Mouse (Mus musculus): ENCODE data around the gene Pmpcb. TPM values are rescaled to one million over a fixed set of nuclear protein-coding genes. Genes with fewer than 3 reads are reported as not detected.

Pmpcb gene
- polyA plus RNA-seq, 1 experiment from 2014 or later = 98.6 TPM

DNA sequence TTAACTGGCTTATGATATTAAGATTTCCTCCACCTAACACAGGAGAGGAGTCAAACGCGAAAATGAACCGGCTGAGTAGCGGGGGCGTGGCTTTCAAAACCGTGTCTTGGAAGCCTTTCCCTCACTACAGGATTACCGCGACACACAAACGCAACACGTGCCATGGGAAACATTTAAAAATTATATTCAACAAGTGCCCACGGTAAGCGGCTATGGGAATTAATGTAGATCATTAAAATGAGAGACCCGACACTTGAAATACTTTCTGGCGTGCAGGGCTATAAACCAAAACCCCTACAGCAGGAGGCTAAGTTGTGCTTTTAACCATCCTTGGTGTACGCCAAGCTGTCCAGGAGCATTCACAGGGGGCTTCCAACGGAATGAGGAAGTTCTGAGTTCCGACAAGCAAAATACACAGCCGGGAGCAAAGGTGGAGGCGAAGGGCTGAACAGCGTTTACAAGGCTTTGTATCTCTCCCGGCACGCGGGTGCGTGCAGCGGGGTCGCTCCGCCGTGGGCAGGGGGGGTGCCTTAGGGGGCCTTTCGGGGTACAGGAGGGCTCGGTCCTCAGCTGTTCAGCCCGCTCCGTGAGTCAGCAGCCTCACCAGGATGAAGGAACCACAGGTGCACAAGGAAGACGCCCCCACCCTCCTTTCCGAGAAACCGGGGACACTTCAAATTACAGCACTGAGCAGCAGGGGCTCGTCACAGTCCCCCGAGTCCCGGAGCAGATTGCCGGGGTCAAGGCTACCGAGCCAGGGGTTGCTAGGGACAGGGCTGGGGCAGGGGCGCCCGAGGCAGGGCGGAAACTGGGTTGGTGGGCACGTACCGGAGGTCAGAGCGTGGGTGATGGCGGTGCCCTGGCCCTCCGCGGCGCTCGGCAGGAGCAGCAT lies 47.5 kb downstream of the Pmpcb start:
- peak overlapping the region; percentile 89 for H3K4me2 ChIP-seq (ENCODE audit: low read depth, low read length, severe bottlenecking)
- H3K4me1 ChIP-seq (replicated peaks; ENCODE audit: control insufficient read depth, insufficient read depth, low read length) = peaks cover 4% of the 10 kb centered on the region; the same call in 1 of the 2 replicates
- H3K27me3 ChIP-seq (ENCODE audit: control insufficient read depth, insufficient read depth, low read length) = no peaks in the 10 kb centered on the region
- DNase-seq (ENCODE audit: low spot score) (no peak), ATAC-seq (replicated peaks; ENCODE audit: low FRiP score) (peak; percentile 34)
- peaks cover 11% of the 10 kb centered on the region; the same call in 1 of the 2 replicates for H3K36me3 ChIP-seq (ENCODE audit: control insufficient read depth, insufficient read depth, low read length)
- H3K4me3 ChIP-seq (ENCODE audit: low read depth, low read length) = peak overlapping the region; percentile 90
- peak overlapping the region; percentile 84 for H3K9ac ChIP-seq (ENCODE audit: low read length)
- WGBS = under 1% methylated on average over 49 of the region's 51 CpGs
- H3K9me3 ChIP-seq (ENCODE audit: control insufficient read depth, low read length) = no peaks in the 10 kb centered on the region
- peak overlapping the region; percentile 64 for H3K27ac ChIP-seq (ENCODE audit: low read depth, low read length)

DNA sequence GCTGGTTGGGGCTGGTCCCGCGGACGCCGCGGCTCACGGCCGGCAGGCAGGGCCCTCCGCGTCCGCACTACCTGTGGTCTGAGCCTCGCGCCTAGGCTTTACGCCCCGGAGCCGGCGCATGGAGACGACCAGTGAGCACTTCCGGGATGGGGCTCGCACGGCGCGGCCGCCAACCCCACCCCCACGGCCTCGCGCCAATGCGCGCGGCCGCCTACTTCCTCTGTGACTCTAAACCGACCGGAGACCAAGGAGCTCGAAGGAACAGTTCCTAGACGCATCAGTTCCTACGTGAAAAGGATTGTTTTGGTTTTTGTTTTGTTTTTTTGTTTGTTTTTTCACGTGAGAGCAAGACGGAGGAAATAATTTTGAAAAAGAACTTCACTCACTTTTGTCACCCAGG lies 48.1 kb downstream of the Pmpcb start, which contains the start of the genes Dnajc2 and Psmc2:
Gene Dnajc2, minus strand, starts transcription at position 199 of the 400 bp plus-strand sequence.
Gene Psmc2, plus strand, starts transcription at position 231 of the 400 bp plus-strand sequence.
- peak within 1 kb of the TSS; percentile 89 for H3K4me2 ChIP-seq (ENCODE audit: low read depth, low read length, severe bottlenecking)
- no peaks in the 10 kb centered on the region for H3K9me3 ChIP-seq (ENCODE audit: control insufficient read depth, low read length)
- H3K9ac ChIP-seq (ENCODE audit: low read length) = peak within 1 kb of the TSS; percentile 84
- peak within 1 kb of the TSS; percentile 90 for H3K4me3 ChIP-seq (ENCODE audit: low read depth, low read length)
- peak; percentile 94 for DNase-seq (ENCODE audit: low spot score)
- H3K27ac ChIP-seq (ENCODE audit: low read depth, low read length) = peak within 1 kb of the TSS; percentile 81
- peaks cover 4% of the 10 kb centered on the region; the same call in 1 of the 2 replicates for H3K4me1 ChIP-seq (replicated peaks; ENCODE audit: control insufficient read depth, insufficient read depth, low read length)
- no peaks in the 10 kb centered on the region for H3K27me3 ChIP-seq (ENCODE audit: control insufficient read depth, insufficient read depth, low read length)
- H3K36me3 ChIP-seq (ENCODE audit: control insufficient read depth, insufficient read depth, low read length) = peaks cover 11% of the 10 kb centered on the region; the same call in 1 of the 2 replicates
- peak; percentile 95 for ATAC-seq (replicated peaks; ENCODE audit: low FRiP score)
- under 1% methylated on average over 36 of the region's 37 CpGs for WGBS

- Histone ChIP-seq H3K9ac (ENCODE audit: low read length) (no peak overlapping the region), H3K36me3 (ENCODE audit: control insufficient read depth, insufficient read depth, low read length) (peaks cover 10% of the 10 kb centered on the region; the same call in 1 of the 2 replicates), H3K9me3 (ENCODE audit: control insufficient read depth, low read length) (no peaks in the 10 kb centered on the region), H3K27me3 (ENCODE audit: control insufficient read depth, insufficient read depth, low read length) (no peaks in the 10 kb centered on the region), H3K4me3 (ENCODE audit: low read depth, low read length) (no peak overlapping the region), H3K4me2 (ENCODE audit: low read depth, low read length, severe bottlenecking) (peak overlapping the region; percentile 52), H3K27ac (ENCODE audit: low read depth, low read length) (peak overlapping the region; percentile 81; the same call in 1 of the 2 replicates), H3K4me1 (replicated peaks; ENCODE audit: control insufficient read depth, insufficient read depth, low read length) (peaks cover 4% of the 10 kb centered on the region; the same call in 1 of the 2 replicates)
- no peak for ATAC-seq (replicated peaks; ENCODE audit: low FRiP score)
- no peak for DNase-seq (ENCODE audit: low spot score)
- WGBS = 86% methylated on average over 7 of the region's 7 CpGs
Measured at GRCm38 (mm10) chr5:21785776-21786175, 48.8 kb downstream of the Pmpcb start.

DNA sequence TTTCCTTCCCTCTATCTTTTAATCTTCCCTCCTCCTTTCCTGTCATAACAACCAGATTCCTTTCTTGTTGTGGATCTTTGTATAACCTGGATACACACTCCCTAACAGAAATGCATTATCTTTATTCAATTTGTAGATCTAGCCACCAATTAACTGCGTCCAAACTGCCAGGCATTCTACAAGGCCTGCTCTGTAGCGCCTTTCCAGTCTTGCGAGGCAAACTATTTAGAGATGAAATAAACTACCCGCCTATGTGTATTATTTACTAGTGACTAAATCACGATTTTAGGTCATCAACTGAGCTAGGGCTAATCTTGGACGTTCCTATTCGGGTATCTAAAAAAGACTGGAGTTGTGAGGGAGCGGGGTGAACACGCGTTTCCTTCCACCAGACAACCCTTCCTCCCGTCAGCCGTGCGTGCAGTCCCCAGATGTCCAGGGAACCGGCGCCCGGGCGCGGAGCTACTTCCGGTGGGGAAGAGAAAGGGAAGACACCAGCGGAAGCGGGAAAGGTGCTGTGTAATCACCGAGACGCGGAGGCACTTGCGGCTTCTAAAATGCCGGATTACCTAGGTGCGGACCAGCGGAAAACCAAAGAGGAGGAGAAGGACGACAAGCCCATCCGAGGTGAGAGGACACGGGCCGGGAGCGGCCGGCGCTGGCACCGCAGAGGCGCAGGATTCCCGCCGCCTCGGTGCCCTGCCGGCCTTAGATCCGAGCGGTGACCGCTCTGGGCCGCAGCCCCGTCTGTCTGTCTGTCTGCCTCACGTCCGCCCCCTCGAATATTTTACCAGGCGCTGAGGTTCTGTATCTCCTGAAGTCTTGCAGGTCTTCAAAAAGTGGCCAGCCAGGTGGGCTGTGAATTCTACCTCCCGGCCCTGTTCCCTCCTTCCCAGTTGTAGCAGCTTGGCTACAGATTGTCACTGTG lies 49.6 kb downstream of the Pmpcb start:
- 2% methylated on average over 51 of the region's 51 CpGs for WGBS

GRCm38 (mm10) chr5:21787186-21788105 lies 50.5 kb downstream of the Pmpcb start:
- peak overlapping the region; percentile 81; the same call in 1 of the 2 replicates for H3K27ac ChIP-seq (ENCODE audit: low read depth, low read length)
- H3K4me3 ChIP-seq (ENCODE audit: low read depth, low read length) = peak overlapping the region; percentile 76
- no peaks in the 10 kb centered on the region for H3K36me3 ChIP-seq (ENCODE audit: control insufficient read depth, insufficient read depth, low read length)
- peak overlapping the region; percentile 52 for H3K4me2 ChIP-seq (ENCODE audit: low read depth, low read length, severe bottlenecking)
- peak overlapping the region; percentile 80 for H3K9ac ChIP-seq (ENCODE audit: low read length)
- ATAC-seq (replicated peaks; ENCODE audit: low FRiP score) (no peak), DNase-seq (ENCODE audit: low spot score) (no peak)
- 40% methylated on average over 11 of the region's 11 CpGs for WGBS
- H3K9me3 ChIP-seq (ENCODE audit: control insufficient read depth, low read length) = no peaks in the 10 kb centered on the region
- no peaks in the 10 kb centered on the region for H3K27me3 ChIP-seq (ENCODE audit: control insufficient read depth, insufficient read depth, low read length)
- peaks cover 4% of the 10 kb centered on the region; the same call in 1 of the 2 replicates for H3K4me1 ChIP-seq (replicated peaks; ENCODE audit: control insufficient read depth, insufficient read depth, low read length)

More for the DNA sequence above, 49.6 kb downstream of the Pmpcb start:
- H3K27ac ChIP-seq (ENCODE audit: low read depth, low read length) = peak overlapping the region; percentile 81
- ATAC-seq (replicated peaks; ENCODE audit: low FRiP score) = peak; percentile 83
- H3K9ac ChIP-seq (ENCODE audit: low read length) = peak overlapping the region; percentile 80
- no peaks in the 10 kb centered on the region for H3K27me3 ChIP-seq (ENCODE audit: control insufficient read depth, insufficient read depth, low read length)
- H3K4me2 ChIP-seq (ENCODE audit: low read depth, low read length, severe bottlenecking) = peak overlapping the region; percentile 52
- peak overlapping the region; percentile 76 for H3K4me3 ChIP-seq (ENCODE audit: low read depth, low read length)
- peaks cover 4% of the 10 kb centered on the region; the same call in 1 of the 2 replicates for H3K4me1 ChIP-seq (replicated peaks; ENCODE audit: control insufficient read depth, insufficient read depth, low read length)
- no peaks in the 10 kb centered on the region for H3K9me3 ChIP-seq (ENCODE audit: control insufficient read depth, low read length)
- peak; percentile 96 for DNase-seq (ENCODE audit: low spot score)
- peaks cover 6% of the 10 kb centered on the region; the same call in 1 of the 2 replicates for H3K36me3 ChIP-seq (ENCODE audit: control insufficient read depth, insufficient read depth, low read length)

DNA sequence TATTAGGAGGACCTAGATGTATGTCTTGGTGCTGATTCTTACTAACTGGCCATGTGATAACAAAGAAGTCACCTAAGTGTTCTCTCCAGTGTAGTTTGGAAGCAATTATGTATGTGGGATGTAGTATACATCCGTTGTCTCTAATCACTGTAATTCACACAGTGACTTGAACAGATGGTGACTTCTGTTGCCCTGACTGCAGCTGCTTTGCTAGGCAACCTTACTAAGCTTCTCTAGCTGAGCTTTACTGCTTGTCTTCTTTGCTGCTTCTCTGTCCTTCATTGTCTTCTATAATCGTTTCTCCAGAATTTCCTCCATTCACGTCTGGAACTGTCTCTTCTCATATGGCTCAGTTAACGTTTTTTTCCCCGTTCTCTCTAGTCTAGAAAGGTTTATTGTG lies 52.1 kb downstream of the Pmpcb start:
- DNase-seq (ENCODE audit: low spot score) (no peak), ATAC-seq (replicated peaks; ENCODE audit: low FRiP score) (no peak)
- Histone ChIP-seq H3K27ac (ENCODE audit: low read depth, low read length) (no peak overlapping the region), H3K4me2 (ENCODE audit: low read depth, low read length, severe bottlenecking) (no peak overlapping the region), H3K9ac (ENCODE audit: low read length) (no peak overlapping the region), H3K4me3 (ENCODE audit: low read depth, low read length) (no peak overlapping the region), H3K27me3 (ENCODE audit: control insufficient read depth, insufficient read depth, low read length) (no peaks in the 10 kb centered on the region), H3K9me3 (ENCODE audit: control insufficient read depth, low read length) (no peaks in the 10 kb centered on the region), H3K36me3 (ENCODE audit: control insufficient read depth, insufficient read depth, low read length) (no peaks in the 10 kb centered on the region), H3K4me1 (replicated peaks; ENCODE audit: control insufficient read depth, insufficient read depth, low read length) (peaks cover 4% of the 10 kb centered on the region; the same call in 1 of the 2 replicates)
- WGBS = 82% methylated on average over 5 of the region's 5 CpGs

DNA sequence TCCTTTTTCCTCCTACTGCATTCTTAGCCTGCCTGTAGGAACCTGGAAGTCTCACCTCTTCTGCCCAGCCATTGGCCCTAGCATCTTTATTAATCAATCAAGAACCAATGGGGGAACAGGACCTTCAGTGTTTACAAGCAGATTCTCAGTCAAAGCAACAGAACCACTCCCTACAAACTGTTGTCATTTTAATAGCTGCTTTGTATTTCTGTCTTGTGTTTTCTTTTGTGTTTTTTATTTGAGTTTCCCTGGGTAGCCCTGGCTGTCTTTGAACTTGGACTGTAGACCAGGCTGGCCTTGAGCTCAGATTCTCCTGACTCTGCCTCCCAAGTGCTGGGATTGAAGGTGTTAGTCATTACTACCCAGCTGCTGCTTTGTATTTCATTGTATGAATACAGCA lies 55.2 kb downstream of the Pmpcb start:
- DNase-seq (ENCODE audit: low spot score) (no peak), ATAC-seq (replicated peaks; ENCODE audit: low FRiP score) (no peak)
- Histone ChIP-seq H3K4me2 (ENCODE audit: low read depth, low read length, severe bottlenecking) (no peak overlapping the region), H3K4me3 (ENCODE audit: low read depth, low read length) (no peak overlapping the region), H3K27me3 (ENCODE audit: control insufficient read depth, insufficient read depth, low read length) (no peaks in the 10 kb centered on the region), H3K27ac (ENCODE audit: low read depth, low read length) (no peak overlapping the region), H3K36me3 (ENCODE audit: control insufficient read depth, insufficient read depth, low read length) (peaks cover 3% of the 10 kb centered on the region), H3K9me3 (ENCODE audit: control insufficient read depth, low read length) (no peaks in the 10 kb centered on the region), H3K4me1 (replicated peaks; ENCODE audit: control insufficient read depth, insufficient read depth, low read length) (peaks cover 4% of the 10 kb centered on the region; the same call in 1 of the 2 replicates), H3K9ac (ENCODE audit: low read length) (no peak overlapping the region)
